Mouse (Mus musculus): Measurements from ENCODE around the gene Pmp22. TPM values are rescaled to one million over a fixed set of nuclear protein-coding genes. Genes with fewer than 3 reads are reported as not detected.

Gene Pmp22
- polyA plus RNA-seq, 1 experiment from 2014 or later: 6.5 TPM

DNA sequence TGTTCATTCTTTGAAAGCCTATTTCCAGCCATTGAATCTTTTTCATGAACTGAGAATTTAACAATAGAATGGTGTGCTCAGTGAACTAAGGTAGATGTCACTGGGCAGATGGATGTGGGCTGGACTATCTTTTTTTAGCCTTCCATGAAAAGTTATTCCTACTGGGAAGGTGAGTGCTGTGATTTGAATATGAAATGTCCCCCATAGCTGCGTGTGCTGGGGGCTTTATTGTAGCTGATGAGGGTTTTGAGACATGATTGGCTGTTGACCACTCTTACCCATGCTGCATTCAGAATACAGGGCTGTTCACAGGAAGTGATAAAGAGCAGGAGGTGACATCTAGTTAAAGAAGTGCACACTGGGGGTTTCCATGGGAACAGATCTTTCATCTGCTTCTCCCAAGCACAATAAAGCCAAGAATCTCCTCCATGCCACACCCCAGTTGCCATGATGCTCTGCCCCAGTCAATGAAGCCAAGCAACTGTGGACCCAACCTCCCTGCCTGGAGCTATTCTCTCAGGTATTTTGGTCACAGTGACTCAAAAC, 19.5 kb upstream of the Pmp22 start:
- POLR2A ChIA-PET: no interaction called here

GRCm38 (mm10) chr11:63110329-63110728, 18.5 kb upstream of the Pmp22 start:
- POLR2A ChIA-PET: no interaction called here
- ATAC-seq (no peak), DNase-seq (ENCODE audit: low read depth, low spot score) (no peak)
- no peak for TF ChIP-seq CTCF (IDR thresholded peaks at IDR 0.05)
- in situ Hi-C loops (cut with MboI; ENCODE audit: low pct_unique_long_range_greater_than_20kb): no loop called here
- H3K27me3 ChIP-seq: no peaks in the 10 kb centered on the region
- CTCF ChIA-PET: interaction anchor here (0.8 to 1.8 kb wide), 2 partner anchors 9 to 11 kb away, joined by 4 read pairs; no protein-coding TSS in a partner anchor

More for the DNA sequence above, 19.5 kb upstream of the Pmp22 start:
- DNase-seq (ENCODE audit: low read depth, low spot score) (no peak), ATAC-seq (no peak)
- H3K27me3 ChIP-seq: no peaks in the 10 kb centered on the region
- CTCF ChIA-PET: interaction anchor here (1.8 kb wide), 1 partner anchor 8 kb away, joined by 4 read pairs; no protein-coding TSS in a partner anchor
- no peak for TF ChIP-seq CTCF (IDR thresholded peaks at IDR 0.05)
- in situ Hi-C loops (cut with MboI; ENCODE audit: low pct_unique_long_range_greater_than_20kb): loop anchor here (5.0 kb wide), 1 partner anchor 47 kb away; the partner anchor contains the start of gene Tekt3

DNA sequence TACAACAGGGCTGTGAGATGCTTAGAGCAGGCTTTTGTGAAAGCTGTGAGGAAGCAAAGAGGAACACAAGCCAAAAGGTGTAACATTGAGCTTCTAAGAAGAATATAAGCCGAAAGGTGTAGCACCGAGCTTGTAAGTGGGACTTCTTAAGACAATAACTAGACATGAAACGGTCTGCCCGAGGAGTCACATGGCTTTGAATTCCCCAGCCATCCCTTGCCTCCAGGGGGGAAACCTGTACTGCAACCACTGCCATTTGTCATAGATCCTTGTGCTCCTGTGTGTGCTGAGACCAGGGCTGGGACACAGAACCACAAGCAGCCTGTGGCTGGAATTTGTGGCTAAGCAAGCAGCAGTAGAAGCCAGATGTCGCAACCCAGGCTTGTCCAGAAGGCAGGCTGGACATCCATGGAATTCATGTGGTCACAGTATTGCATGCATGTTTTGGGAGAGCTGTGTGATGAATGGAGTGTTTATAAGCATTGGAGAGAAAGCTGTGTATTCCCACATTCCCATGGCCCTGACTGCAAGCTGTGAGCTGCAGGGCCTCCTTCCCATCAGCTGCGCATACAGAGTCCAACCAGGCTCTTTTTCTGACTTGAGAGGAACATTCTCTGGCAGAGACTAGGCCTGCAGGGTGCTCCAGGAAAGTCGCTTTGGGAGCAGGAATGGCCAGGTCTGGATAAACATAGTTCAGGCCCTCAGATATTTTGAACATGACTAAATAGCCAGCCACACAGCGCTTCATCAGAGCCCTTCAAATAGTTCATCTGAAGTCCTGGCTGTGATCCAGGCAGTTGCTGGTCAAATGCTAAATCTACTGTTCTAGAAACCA, 13.8 kb upstream of the Pmp22 start:
- ChIA-PET POLR2A (interaction anchor here (1.1 kb wide), 1 partner anchor 9 kb away, joined by 3 read pairs; no protein-coding TSS in a partner anchor), CTCF (interaction anchor here (0.6 to 1.4 kb wide), 2 partner anchors 17 to 193 kb away, joined by 3 read pairs; no protein-coding TSS in a partner anchor)
- DNase-seq (ENCODE audit: low read depth, low spot score) (peak; percentile 90), ATAC-seq (peak; percentile 94)
- H3K27me3 ChIP-seq: no peaks in the 10 kb centered on the region
- no peak for TF ChIP-seq CTCF (IDR thresholded peaks at IDR 0.05)
- in situ Hi-C loops (cut with MboI; ENCODE audit: low pct_unique_long_range_greater_than_20kb): no loop called here

DNA sequence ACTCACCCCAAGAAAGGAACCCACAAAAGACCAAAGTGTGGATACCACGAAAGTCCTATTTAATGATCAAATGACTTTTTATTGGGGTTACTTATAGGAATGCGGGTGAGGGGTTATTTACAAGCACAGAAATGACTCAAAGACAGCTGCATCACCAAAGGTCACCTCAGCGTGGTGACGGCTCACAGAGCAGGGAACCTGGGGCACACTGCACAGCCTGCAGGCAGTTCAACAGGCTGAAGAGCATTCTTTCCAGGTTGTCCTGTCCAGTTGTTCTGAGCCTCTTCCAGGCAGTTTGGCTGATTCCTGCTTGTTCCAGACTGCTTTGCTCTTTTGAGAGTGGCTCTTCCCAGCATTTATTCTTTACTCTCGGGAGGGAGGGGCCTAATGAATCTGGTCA, 12.1 kb upstream of the Pmp22 start:
- no peak for ATAC-seq
- DNase-seq (ENCODE audit: low read depth, low spot score): no peak
- no peak for TF ChIP-seq CTCF (IDR thresholded peaks at IDR 0.05)
- in situ Hi-C loops (cut with MboI; ENCODE audit: low pct_unique_long_range_greater_than_20kb): no loop called here
- ChIA-PET POLR2A (no interaction called here), CTCF (interaction anchor here (1.2 kb wide), 1 partner anchor 135 kb away, joined by 3 read pairs; no protein-coding TSS in a partner anchor)
- no peaks in the 10 kb centered on the region for H3K27me3 ChIP-seq

- ATAC-seq: no peak
- no peak for TF ChIP-seq CTCF (IDR thresholded peaks at IDR 0.05)
- H3K27me3 ChIP-seq: no peaks in the 10 kb centered on the region
- DNase-seq (ENCODE audit: low read depth, low spot score): no peak
- CTCF ChIA-PET: interaction anchor here (0.9 to 1.8 kb wide), 4 partner anchors 11 to 136 kb away, joined by 3 to 5 read pairs (median 4); partner anchors contain the start of gene Pmp22
- in situ Hi-C loops (cut with MboI; ENCODE audit: low pct_unique_long_range_greater_than_20kb): no loop called here
- POLR2A ChIA-PET: no interaction called here
Observed at GRCm38 (mm10) chr11:63117266-63117665, 11.5 kb upstream of the Pmp22 start.

DNA sequence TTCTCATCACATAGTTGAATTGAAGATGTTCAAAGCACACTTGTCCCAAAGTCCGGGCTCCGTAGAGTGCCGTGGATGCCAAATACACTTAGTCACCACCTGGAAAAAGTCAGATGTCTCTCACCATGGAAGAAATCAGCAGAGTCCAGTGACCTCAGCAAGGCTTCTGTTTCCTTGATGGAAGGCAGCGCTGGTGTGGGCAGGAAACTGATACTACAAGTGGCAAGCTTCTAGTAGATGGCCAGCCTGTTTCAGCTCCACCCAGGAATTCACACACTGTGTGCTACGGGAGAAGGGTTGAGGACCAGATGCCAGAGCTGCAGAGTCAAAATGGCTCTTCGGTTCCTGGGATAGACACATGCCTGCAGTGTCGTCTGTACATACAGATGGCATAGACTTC, 9.0 kb upstream of the Pmp22 start:
- ChIA-PET POLR2A (no interaction called here), CTCF (no interaction called here)
- no peak for TF ChIP-seq CTCF (IDR thresholded peaks at IDR 0.05)
- ATAC-seq: no peak
- no peak for DNase-seq (ENCODE audit: low read depth, low spot score)
- in situ Hi-C loops (cut with MboI; ENCODE audit: low pct_unique_long_range_greater_than_20kb): no loop called here
- H3K27me3 ChIP-seq: no peaks in the 10 kb centered on the region

DNA sequence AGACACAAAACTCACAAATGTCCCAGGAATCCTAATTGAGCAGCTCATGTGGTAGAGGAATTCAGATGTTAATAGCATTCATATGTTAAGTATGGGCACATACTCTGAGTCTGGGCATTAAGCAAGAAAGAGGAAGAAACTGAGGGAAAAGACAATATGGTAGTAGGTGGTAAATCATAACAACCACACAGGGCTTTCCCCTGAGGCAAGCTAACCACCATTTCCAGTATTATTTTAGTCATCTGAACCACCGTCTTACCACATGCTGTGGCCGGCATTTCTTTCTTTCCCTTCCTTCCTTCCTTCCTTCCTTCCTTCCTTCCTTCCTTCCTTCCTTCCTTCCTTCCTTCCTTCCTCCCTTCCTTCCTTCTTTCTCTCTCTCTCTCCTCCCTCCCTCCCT, 6.5 kb upstream of the Pmp22 start:
- POLR2A ChIA-PET: no interaction called here
- TF ChIP-seq CTCF (IDR thresholded peaks at IDR 0.05): no peak

DNA sequence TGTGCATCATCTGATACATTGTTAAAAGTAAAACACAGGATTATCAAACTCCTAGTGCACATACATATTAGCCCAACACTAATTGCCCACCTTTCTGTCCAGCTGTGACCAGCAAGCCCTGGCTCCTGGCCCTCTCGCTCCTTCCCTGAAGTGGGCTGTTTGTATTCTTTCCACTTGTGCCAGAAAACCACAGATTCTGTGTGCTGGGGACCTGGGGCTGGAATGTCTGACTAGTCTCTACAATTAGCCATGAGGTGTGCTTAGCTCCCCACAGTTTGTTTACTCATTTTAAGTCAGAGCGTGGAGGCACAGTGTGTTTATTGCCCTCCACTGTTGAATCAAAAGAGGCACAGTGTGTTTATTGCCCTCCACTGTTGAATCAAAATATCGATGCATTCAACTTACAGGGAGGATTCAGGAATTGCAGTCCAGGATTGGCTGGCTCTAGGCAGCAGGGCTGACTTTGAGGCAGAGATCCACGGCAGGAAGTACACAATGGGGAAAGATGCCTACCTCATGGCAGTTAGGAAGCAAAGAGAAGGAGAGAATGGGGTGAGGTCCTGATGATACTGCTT, 5.9 kb upstream of the Pmp22 start:
- ATAC-seq (no peak), DNase-seq (ENCODE audit: low read depth, low spot score) (no peak)
- in situ Hi-C loops (cut with MboI; ENCODE audit: low pct_unique_long_range_greater_than_20kb): no loop called here
- ChIA-PET CTCF (interaction anchor here (1.0 to 2.3 kb wide), 3 partner anchors 13 to 221 kb away, joined by 3 to 11 read pairs (median 3); no protein-coding TSS in a partner anchor), POLR2A (interaction anchor here (1.1 kb wide), 1 partner anchor 12 kb away, joined by 3 read pairs; no protein-coding TSS in a partner anchor)
- no peaks in the 10 kb centered on the region for H3K27me3 ChIP-seq
- TF ChIP-seq CTCF (IDR thresholded peaks at IDR 0.05): no peak

More for the DNA sequence above, 6.5 kb upstream of the Pmp22 start:
- H3K27me3 ChIP-seq: no peaks in the 10 kb centered on the region
- CTCF ChIA-PET: interaction anchor here (1.0 to 2.3 kb wide), 2 partner anchors 13 to 221 kb away, joined by 3 to 11 read pairs; no protein-coding TSS in a partner anchor
- no peak for DNase-seq (ENCODE audit: low read depth, low spot score)
- in situ Hi-C loops (cut with MboI; ENCODE audit: low pct_unique_long_range_greater_than_20kb): no loop called here
- no peak for ATAC-seq

GRCm38 (mm10) chr11:63124316-63124715, 4.5 kb upstream of the Pmp22 start:
- in situ Hi-C loops (cut with MboI; ENCODE audit: low pct_unique_long_range_greater_than_20kb): no loop called here
- CTCF ChIA-PET: interaction anchor here (1.0 to 2.3 kb wide), 2 partner anchors 11 to 22 kb away, joined by 3 to 6 read pairs; no protein-coding TSS in a partner anchor
- POLR2A ChIA-PET: no interaction called here
- no peak for ATAC-seq
- TF ChIP-seq CTCF (IDR thresholded peaks at IDR 0.05): no peak
- H3K27me3 ChIP-seq: no peaks in the 10 kb centered on the region
- no peak for DNase-seq (ENCODE audit: low read depth, low spot score)

GRCm38 (mm10) chr11:63125832-63126456, 2.8 kb upstream of the Pmp22 start:
- CTCF ChIA-PET: interaction anchor here (2.3 kb wide), 1 partner anchor 10 kb away, joined by 6 read pairs; no protein-coding TSS in a partner anchor

More at GRCm38 (mm10) chr11:63125832-63126456, 2.8 kb upstream of the Pmp22 start:
- in situ Hi-C loops (cut with MboI; ENCODE audit: low pct_unique_long_range_greater_than_20kb): no loop called here
- TF ChIP-seq CTCF (IDR thresholded peaks at IDR 0.05): no peak
- H3K27me3 ChIP-seq: no peaks in the 10 kb centered on the region
- no peak for ATAC-seq
- no peak for DNase-seq (ENCODE audit: low read depth, low spot score)
- POLR2A ChIA-PET: no interaction called here

Data from Patski (cell line).